Mouse (Mus musculus): ENCODE measurements at regions not wholly inside any gene's neighbourhood (a gene's known extent, or its start where the extent isn't known, plus 50 kb on each side); places are given as distances from the start of the nearest gene placed in this dataset.
A peak's percentile ranks its signal among the peaks of the same experiment; 100 is the strongest.
"Not testable (repeated sequence)": the region's sequence is repeated elsewhere in the genome, so short reads cannot be mapped to it uniquely, and the experiment has no call there.

DNA sequence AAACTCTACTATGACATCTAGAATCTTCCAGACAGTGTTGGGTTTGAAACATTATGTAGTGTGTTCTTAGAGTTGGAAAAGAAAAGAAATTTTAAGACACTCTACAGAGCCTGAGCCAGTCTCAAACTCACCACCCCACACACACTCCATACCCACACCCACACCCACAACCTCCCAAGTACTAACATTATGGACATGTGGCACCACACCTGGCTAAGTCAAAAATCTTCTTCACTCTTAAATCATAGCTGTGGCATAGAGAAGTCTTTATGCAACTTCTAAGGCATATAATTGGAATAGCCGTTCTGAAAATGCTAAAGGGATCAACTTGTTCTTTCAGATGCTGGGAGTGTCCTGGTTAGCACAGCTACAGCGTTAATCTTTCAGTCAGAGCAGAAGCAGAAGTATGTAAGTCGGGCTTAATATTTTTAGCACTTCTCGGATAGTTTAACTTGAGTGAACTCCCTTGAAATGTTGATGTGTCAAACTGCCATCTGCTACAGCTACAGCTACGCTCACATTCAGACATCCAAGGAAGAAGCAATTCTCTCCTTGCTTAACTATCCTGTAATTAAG is 68.6 kb upstream of the Creb1 start:
- H3K9ac ChIP-seq = no peak overlapping the region
- WGBS = 83% methylated on average over 5 of the region's 5 CpGs
- H3K4me3 ChIP-seq = no peak overlapping the region
- H3K4me2 ChIP-seq (replicated peaks) = no peak overlapping the region
- no peaks in the 10 kb centered on the region for H3K36me3 ChIP-seq
- no peaks in the 10 kb centered on the region for H3K9me3 ChIP-seq
- H3K4me1 ChIP-seq = no peaks in the 10 kb centered on the region
- no peaks in the 10 kb centered on the region for H3K27me3 ChIP-seq
- ATAC-seq (ENCODE audit: insufficient number of reproducible peaks, insufficient read depth, low FRiP score, low TSS enrichment) = no peak
- H3K27ac ChIP-seq = no peak overlapping the region

DNA sequence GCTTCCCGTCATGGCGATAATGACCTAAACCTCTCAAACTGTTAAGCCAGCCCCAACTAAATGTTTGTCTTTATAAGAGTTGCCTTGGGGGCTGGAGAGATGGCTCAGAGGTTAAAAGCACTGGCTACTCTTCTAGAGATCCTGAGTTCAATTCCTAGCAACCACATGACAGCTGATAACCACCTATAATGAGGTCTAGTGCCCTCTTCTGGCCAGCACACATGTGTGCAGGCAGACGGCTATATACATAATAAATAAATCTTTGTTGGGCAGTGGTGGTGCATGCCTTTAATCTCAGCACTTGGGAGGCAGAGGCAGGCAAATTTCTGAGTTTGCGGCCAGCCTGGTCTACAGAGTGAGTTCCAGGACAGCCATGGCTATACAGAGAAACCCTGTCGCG is 70.8 kb upstream of the Creb1 start:
- H3K4me3 ChIP-seq; ATAC-seq (ENCODE audit: insufficient number of reproducible peaks, insufficient read depth, low FRiP score, low TSS enrichment); H3K27me3 ChIP-seq; H3K4me1 ChIP-seq; H3K9ac ChIP-seq; H3K9me3 ChIP-seq; H3K4me2 ChIP-seq (replicated peaks); H3K27ac ChIP-seq; H3K36me3 ChIP-seq: not testable (repeated sequence)
- WGBS = 91% methylated on average over 6 of the region's 6 CpGs

DNA sequence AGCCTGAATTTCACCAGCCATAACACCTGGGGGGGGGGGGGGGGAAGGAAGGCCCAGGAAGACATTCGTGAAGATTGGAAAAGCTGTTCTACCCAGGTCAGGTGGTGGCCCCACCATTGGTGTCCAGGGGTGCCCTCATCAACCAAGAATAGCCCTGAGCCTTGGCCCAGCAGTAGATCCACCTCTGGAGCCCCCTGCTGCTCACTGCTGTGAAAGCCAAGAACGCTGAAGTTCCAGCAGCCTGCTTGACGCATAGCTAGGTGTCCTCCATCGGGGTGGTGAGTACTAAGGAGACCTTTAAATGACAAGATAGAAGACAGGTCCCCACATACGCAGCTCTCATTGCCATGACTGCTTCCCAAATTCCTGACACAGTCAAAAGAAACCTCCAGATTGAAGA is 74.6 kb upstream of the Creb1 start:
- no peaks in the 10 kb centered on the region for H3K4me1 ChIP-seq
- no peak overlapping the region for H3K9ac ChIP-seq
- no peak overlapping the region for H3K4me2 ChIP-seq (replicated peaks)
- no peak for ATAC-seq (ENCODE audit: insufficient number of reproducible peaks, insufficient read depth, low FRiP score, low TSS enrichment)
- no peaks in the 10 kb centered on the region for H3K27me3 ChIP-seq
- 79% methylated on average over 5 of the region's 5 CpGs for WGBS
- H3K9me3 ChIP-seq = no peaks in the 10 kb centered on the region
- no peak overlapping the region for H3K27ac ChIP-seq
- H3K4me3 ChIP-seq = no peak overlapping the region
- H3K36me3 ChIP-seq = no peaks in the 10 kb centered on the region

DNA sequence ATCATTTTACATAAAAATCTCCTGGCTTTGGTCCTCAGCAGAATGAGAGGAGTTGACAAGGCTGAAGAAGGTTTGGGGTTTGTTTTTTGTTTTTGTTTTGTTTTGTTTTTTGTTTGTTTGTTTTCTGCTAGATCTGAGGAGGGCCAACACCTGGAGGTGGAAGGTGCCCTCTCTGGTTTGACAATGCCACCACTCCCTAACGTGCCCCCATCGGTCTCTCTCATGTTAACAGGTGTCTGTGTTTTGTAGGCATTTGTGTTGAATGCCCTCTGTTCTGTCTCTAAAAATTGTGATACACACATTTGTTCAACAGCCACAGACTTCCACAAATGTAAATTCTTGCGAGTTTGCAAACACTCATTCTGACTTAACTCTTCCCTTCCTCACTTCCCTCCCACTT is 83.3 kb upstream of the Creb1 start:
- H3K9ac ChIP-seq = no peak overlapping the region
- no peak overlapping the region for H3K4me2 ChIP-seq (replicated peaks)
- H3K36me3 ChIP-seq = no peaks in the 10 kb centered on the region
- no peaks in the 10 kb centered on the region for H3K9me3 ChIP-seq
- no peak for ATAC-seq (ENCODE audit: insufficient number of reproducible peaks, insufficient read depth, low FRiP score, low TSS enrichment)
- 77% methylated on average over 3 of the region's 3 CpGs for WGBS
- 0 out of 2 replicates have a peak, but pooled peaks cover 2% of the 10 kb centered on the region for H3K27me3 ChIP-seq
- peaks cover 9% of the 10 kb centered on the region for H3K4me1 ChIP-seq
- H3K4me3 ChIP-seq = no peak overlapping the region
- H3K27ac ChIP-seq = no peak overlapping the region

DNA sequence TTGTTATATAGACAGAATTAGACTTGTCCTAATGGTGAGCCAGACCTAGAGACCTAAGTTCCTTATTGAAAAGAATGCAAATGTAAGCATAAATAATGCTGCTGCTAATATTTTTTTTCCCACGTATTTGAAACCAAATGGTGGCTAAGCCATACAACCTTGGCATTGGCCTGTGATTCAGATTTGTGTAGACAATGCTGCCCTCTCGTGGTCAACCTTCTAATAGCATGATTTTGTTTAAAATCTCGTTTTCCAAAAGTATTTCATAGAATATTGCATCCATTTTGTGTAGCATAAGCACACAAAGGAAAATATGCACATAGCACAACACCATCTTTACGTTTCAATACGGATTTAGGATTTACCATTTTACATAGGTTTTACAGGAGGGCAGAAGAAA is 84.4 kb upstream of the Creb1 start:
- Histone ChIP-seq H3K27ac (no peak overlapping the region), H3K27me3 (0 out of 2 replicates have a peak, but pooled peaks cover 2% of the 10 kb centered on the region), H3K4me3 (no peak overlapping the region), H3K4me1 (peaks cover 9% of the 10 kb centered on the region), H3K9me3 (no peaks in the 10 kb centered on the region), H3K9ac (no peak overlapping the region), H3K4me2 (replicated peaks) (no peak overlapping the region), H3K36me3 (no peaks in the 10 kb centered on the region)
- ATAC-seq (ENCODE audit: insufficient number of reproducible peaks, insufficient read depth, low FRiP score, low TSS enrichment) = no peak
- WGBS = 3% methylated on average over 5 of the region's 5 CpGs

DNA sequence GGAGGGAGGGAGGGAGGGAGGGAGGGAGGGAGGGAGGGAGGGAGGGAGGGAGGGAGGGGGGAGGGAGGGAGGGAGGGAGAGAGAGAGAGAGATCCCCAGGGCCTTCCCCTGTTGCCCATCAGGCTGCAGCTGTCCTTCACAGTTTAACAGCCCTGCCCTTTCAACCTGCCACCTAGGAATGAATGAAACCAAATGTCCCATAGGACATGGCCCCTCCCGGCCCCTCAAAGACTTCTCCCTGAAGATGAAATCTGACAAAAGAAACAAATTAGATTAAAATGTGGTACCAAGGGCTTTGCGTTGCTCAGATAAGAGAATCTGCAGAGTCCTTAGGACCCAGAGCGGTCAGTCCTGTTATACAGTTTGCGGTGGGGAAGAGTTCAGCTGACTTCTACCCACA is 86.0 kb upstream of the Creb1 start:
- Histone ChIP-seq H3K27ac (no peak overlapping the region), H3K4me3 (no peak overlapping the region), H3K9ac (no peak overlapping the region), H3K9me3 (no peaks in the 10 kb centered on the region), H3K36me3 (no peaks in the 10 kb centered on the region), H3K27me3 (0 out of 2 replicates have a peak, but pooled peaks cover 2% of the 10 kb centered on the region), H3K4me1 (peaks cover 9% of the 10 kb centered on the region), H3K4me2 (replicated peaks) (no peak overlapping the region)
- ATAC-seq (ENCODE audit: insufficient number of reproducible peaks, insufficient read depth, low FRiP score, low TSS enrichment) = no peak
- 55% methylated on average over 4 of the region's 4 CpGs for WGBS

DNA sequence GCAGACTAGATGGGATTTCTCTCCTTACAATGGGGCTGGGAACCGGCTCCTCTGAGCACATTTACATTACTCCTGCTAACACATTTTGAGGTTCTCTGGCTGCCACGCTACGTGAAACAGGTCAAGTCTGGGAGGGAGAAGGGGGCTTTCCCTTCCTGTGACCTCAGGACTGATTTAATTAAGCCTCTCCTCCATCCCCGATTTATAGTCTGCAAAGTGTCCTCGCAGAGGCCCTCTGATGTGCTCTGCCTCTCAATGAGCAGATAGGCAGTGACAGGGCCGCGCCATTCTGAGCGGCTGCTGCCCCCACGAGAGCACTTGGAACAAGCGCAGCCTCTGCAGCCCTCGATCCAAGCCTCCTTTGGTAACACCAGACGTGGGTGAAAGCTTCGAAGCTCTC is 86.5 kb upstream of the Creb1 start:
- Histone ChIP-seq H3K36me3 (no peaks in the 10 kb centered on the region), H3K9me3 (no peaks in the 10 kb centered on the region), H3K27ac (no peak overlapping the region), H3K27me3 (0 out of 2 replicates have a peak, but pooled peaks cover 2% of the 10 kb centered on the region), H3K9ac (no peak overlapping the region), H3K4me3 (no peak overlapping the region), H3K4me2 (replicated peaks) (no peak overlapping the region), H3K4me1 (peaks cover 9% of the 10 kb centered on the region)
- WGBS = 5% methylated on average over 13 of the region's 13 CpGs
- peak; percentile 85 for ATAC-seq (ENCODE audit: insufficient number of reproducible peaks, insufficient read depth, low FRiP score, low TSS enrichment)

DNA sequence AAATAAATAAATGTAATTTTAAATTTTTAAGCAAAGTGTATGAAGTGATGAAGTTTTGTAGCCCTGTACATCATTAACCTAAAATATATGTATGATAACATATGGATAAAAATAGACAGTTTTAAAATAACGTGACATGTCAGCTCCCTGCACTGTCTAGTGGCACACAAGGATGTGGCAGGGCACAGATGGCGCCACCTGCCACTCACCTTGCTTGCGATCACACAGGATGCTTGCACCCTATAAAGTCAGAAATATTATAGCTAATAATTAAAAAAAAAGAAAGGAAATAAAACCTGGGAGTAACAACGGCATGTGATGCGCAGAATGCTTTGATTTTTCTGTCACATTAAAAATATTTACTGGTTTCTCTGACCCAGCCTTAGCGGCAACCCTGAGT is 89.0 kb upstream of the Creb1 start:
- Histone ChIP-seq H3K27ac (no peak overlapping the region), H3K9ac (no peak overlapping the region), H3K4me3 (no peak overlapping the region), H3K4me1 (peaks cover 2% of the 10 kb centered on the region), H3K9me3 (no peaks in the 10 kb centered on the region), H3K27me3 (0 out of 2 replicates have a peak, but pooled peaks cover 2% of the 10 kb centered on the region), H3K36me3 (no peaks in the 10 kb centered on the region), H3K4me2 (replicated peaks) (no peak overlapping the region)
- ATAC-seq (ENCODE audit: insufficient number of reproducible peaks, insufficient read depth, low FRiP score, low TSS enrichment) = no peak
- WGBS = 90% methylated on average over 6 of the region's 6 CpGs

DNA sequence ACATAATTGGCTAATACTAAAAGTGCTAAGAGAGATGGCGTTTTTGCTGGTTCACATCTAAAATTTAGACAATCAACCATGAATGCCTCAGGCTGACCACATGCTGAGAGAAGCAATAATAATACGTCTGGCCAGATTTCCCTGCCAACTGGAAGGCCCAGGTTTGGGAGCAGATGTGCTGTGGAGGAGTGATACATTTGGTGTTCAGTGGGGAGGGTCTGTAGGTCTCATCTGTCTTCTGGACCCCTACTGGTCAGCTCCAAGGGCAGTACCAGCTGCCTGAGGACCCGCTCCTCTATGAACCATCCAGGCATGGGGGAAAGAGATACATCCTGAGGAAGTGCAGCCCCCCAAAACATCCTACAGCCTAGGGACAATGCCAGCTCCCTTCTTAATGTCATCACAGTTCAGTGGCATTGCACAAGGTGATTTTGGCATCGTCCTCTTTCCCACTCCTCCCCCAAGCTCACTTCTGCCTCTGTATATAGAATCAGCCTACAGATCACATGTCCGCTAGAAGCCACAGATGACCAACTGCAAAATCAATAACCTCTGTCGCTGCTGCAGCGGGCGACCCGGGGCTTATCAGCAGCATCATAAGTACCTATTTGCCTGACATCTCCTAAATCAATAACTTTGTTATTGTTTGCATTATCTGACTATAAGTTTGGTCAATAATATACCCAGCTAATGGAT is 90.1 kb upstream of the Creb1 start:
- no peak for ATAC-seq (ENCODE audit: insufficient number of reproducible peaks, insufficient read depth, low FRiP score, low TSS enrichment)
- H3K4me2 ChIP-seq (replicated peaks) = no peak overlapping the region
- 73% methylated on average over 9 of the region's 9 CpGs for WGBS
- H3K27me3 ChIP-seq = 0 out of 2 replicates have a peak, but pooled peaks cover 2% of the 10 kb centered on the region
- no peak overlapping the region for H3K9ac ChIP-seq
- H3K4me3 ChIP-seq = no peak overlapping the region
- no peaks in the 10 kb centered on the region for H3K4me1 ChIP-seq
- no peak overlapping the region for H3K27ac ChIP-seq
- no peaks in the 10 kb centered on the region for H3K9me3 ChIP-seq
- H3K36me3 ChIP-seq = no peaks in the 10 kb centered on the region

DNA sequence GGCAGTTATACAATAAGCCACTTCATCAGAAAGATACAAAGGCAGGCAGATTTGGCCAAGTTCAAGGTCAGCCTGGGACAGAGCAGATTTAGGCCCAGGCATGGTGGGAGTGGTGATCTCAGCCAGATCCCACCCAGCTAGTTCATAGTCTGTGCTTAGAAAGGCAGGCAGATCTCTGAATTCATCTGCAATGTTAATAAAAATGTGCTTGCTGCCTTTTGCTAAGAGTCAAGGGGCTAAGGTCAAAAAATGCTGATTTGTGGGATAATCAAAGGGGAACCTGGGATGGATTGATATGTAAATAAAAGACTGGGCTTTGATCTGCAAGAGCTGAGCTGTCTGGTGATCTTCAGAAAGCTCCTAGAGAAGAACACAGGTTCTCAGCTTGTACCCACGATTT is 109.2 kb upstream of the Creb1 start:
- no peak for ATAC-seq (ENCODE audit: insufficient number of reproducible peaks, insufficient read depth, low FRiP score, low TSS enrichment)
- Histone ChIP-seq H3K27me3 (no peaks in the 10 kb centered on the region), H3K4me3 (no peak overlapping the region), H3K27ac (no peak overlapping the region), H3K9me3 (no peaks in the 10 kb centered on the region), H3K4me2 (replicated peaks) (no peak overlapping the region), H3K4me1 (no peaks in the 10 kb centered on the region), H3K9ac (no peak overlapping the region), H3K36me3 (no peaks in the 10 kb centered on the region)
- 87% methylated on average over 1 of the region's 1 CpGs for WGBS

DNA sequence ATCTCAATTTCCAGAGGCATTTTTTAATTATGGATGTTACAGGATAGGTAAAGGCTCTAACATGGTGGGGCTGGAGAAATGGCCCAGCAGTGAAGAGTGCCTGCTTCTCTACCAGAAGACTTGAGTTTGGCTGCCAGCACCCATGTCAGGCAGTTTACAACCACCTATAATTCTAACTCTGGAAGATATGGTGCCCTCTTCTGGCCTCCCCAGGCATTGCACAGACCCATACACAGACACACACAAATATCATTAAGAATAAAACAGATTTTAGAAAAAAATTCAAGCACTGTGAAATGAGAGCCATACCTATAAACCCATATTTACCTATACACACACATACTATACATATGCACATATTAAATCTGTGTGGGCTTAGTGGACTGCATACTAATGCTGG is 113.9 kb upstream of the Creb1 start:
- no peaks in the 10 kb centered on the region for H3K27me3 ChIP-seq
- no peak overlapping the region for H3K4me3 ChIP-seq
- H3K36me3 ChIP-seq = no peaks in the 10 kb centered on the region
- no peak overlapping the region for H3K9ac ChIP-seq
- H3K27ac ChIP-seq = no peak overlapping the region
- no peaks in the 10 kb centered on the region for H3K9me3 ChIP-seq
- ATAC-seq (ENCODE audit: insufficient number of reproducible peaks, insufficient read depth, low FRiP score, low TSS enrichment) = no peak
- H3K4me2 ChIP-seq (replicated peaks) = no peak overlapping the region
- no peaks in the 10 kb centered on the region for H3K4me1 ChIP-seq

DNA sequence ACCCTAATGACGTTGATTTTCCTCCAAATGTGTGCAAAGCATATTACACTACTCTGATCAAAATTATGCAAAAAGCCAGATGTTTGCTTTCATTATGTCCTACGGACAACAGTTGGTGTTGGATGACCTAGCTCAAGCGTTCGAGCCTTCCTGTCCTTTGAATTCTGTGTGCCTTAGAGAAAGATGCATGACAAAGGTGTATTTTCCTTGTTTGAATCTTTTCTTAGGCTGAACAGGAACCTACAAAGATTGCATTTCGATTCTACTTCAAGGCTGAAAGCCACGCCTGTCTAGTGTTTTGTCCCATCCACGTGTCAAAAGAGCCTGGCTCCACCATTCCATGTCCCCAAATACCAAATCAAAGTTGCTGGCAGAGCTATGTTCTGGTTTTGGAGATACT is 116.5 kb upstream of the Creb1 start:
- H3K4me2 ChIP-seq (replicated peaks) = no peak overlapping the region
- no peaks in the 10 kb centered on the region for H3K9me3 ChIP-seq
- H3K9ac ChIP-seq = no peak overlapping the region
- no peaks in the 10 kb centered on the region for H3K4me1 ChIP-seq
- WGBS = 82% methylated on average over 7 of the region's 7 CpGs
- no peaks in the 10 kb centered on the region for H3K36me3 ChIP-seq
- no peak overlapping the region for H3K27ac ChIP-seq
- no peak overlapping the region for H3K4me3 ChIP-seq
- ATAC-seq (ENCODE audit: insufficient number of reproducible peaks, insufficient read depth, low FRiP score, low TSS enrichment) = no peak
- no peaks in the 10 kb centered on the region for H3K27me3 ChIP-seq
